Mouse (Mus musculus) lung, embryonic 14.5 days (tissue): ENCODE results near the gene Ocel1. TPM values are rescaled to one million over a fixed set of nuclear protein-coding genes. Genes with fewer than 3 reads are reported as not detected.
"Not testable (repeated sequence)": the region's sequence is repeated elsewhere in the genome, so short reads cannot be mapped to it uniquely, and the experiment has no call there.

Source experiments
- ATAC-seq: fragments of 200-750 bp; cut with Nextera tagmentation; 2 replicates; pipeline ENCODE4 v1.8.0; 2017; ENCODE audit warnings: mild to moderate bottlenecking, moderate TSS enrichment, moderate library complexity; ENCODE audit not compliant: insufficient read depth
- DNase-seq: peaks from one replicate; pipeline ENCODE4 v3.0.0-alpha.2; 2015
- H3K27ac ChIP-seq: fragments of 300-500 bp; sonication (generic); 2 replicates; pipeline ENCODE4 v1.5.1; 2014; ENCODE audit warnings: low read depth, mild to moderate bottlenecking, moderate library complexity
- H3K27me3 ChIP-seq: fragments of 300-500 bp; sonication (generic); 2 replicates; pipeline ENCODE4 v1.6.1; 2014; ENCODE audit warnings: low read length, control low read depth; ENCODE audit not compliant: insufficient read depth
- H3K36me3 ChIP-seq: fragments of 300-500 bp; sonication (generic); 2 replicates; pipeline ENCODE4 v1.6.1; 2014; ENCODE audit warnings: control low read depth; ENCODE audit not compliant: insufficient read depth
- H3K4me1 ChIP-seq: fragments of 300-500 bp; sonication (generic); 2 replicates; pipeline ENCODE4 v1.6.1; 2014; ENCODE audit warnings: antibody characterized with exemption, control low read depth; ENCODE audit not compliant: insufficient read depth
- H3K4me2 ChIP-seq: fragments of 300-500 bp; sonication (generic); 2 replicates; pipeline ENCODE4 v1.6.1; 2014; ENCODE audit warnings: mild to moderate bottlenecking
- H3K4me3 ChIP-seq: fragments of 300-500 bp; sonication (generic); 2 replicates; pipeline ENCODE4 v1.5.1; 2014; ENCODE audit warnings: low read depth, low read length
- H3K9ac ChIP-seq: fragments of 300-500 bp; sonication (generic); 2 replicates; pipeline ENCODE4 v1.6.1; 2014
- H3K9me3 ChIP-seq: fragments of 300-500 bp; sonication (generic); 2 replicates; pipeline ENCODE4 v1.6.1; 2016; ENCODE audit warnings: low read depth, low read length, control low read depth
- CTCF ChIP-seq: IDR thresholded peaks from 2 replicates; pipeline ENCODE4 v1.5.1; 2016; ENCODE audit warnings: antibody characterized with exemption, low read depth
- WGBS: fragments of 180-500 bp; shearing (Covaris S2); extraction: QIAGEN DNeasy Blood & Tissue Kit; methylation state at CpG from one replicate; pipeline ENCODE4 v1.1.7; 2014; 5-methylcytosine and 5-hydroxymethylcytosine counted together
- polyA plus RNA-seq: library from polyadenylated mRNA; unstranded; fragments of >200 nt; fragmentation: Nextera tagmentation; extraction: Ambion mirVana; gene quantifications from 2 replicates; pipeline ENCODE4 v1.2.1, GENCODE M21; 2014

Gene Ocel1
- 4.0 and 5.0 TPM in 2 replicates for polyA plus RNA-seq

GRCm38 (mm10) chr8:71371236-71371848, at the start of gene Ocel1:
Gene Ocel1, plus strand, starts transcription at chr8:71371298.
- DNase-seq (peak; percentile 99), ATAC-seq (peak; percentile 86)
- TF ChIP-seq CTCF = peak; percentile 81
- H3K36me3 ChIP-seq = peaks cover 51% of the 10 kb centered on the region
- H3K4me3 ChIP-seq = peak within 1 kb of the TSS; percentile 63
- H3K9me3 ChIP-seq = no peaks in the 10 kb centered on the region
- no peaks in the 10 kb centered on the region for H3K27me3 ChIP-seq
- peak within 1 kb of the TSS; percentile 39; the same call in 1 of the 2 replicates for H3K9ac ChIP-seq
- peaks cover 9% of the 10 kb centered on the region for H3K4me1 ChIP-seq
- H3K4me2 ChIP-seq = peak within 1 kb of the TSS; percentile 62
- H3K27ac ChIP-seq = peak within 1 kb of the TSS; percentile 60
- WGBS = 1% methylated on average over 66 of the region's 68 CpGs

DNA sequence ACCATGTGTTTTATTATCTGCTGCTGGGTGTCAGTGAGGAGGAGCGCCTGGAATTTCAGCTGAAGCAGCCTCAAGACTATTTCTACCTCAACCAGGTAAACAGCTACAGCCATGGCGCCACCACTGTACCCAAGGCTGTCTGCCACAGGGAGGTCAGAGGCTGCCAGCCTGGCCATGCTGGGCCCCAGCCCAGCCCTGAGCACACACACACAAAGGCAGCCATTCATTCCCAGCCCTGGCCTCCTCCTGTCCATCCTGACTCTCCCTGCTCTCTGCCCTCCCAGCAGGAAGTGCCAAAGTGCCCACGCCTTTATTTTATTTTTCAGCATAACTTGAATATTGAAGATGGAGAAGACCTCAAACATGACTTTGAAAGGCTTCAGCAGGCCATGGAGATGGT, 48.2 kb upstream of the Ocel1 start:
- no peak for TF ChIP-seq CTCF
- WGBS = 79% methylated on average over 3 of the region's 3 CpGs

DNA sequence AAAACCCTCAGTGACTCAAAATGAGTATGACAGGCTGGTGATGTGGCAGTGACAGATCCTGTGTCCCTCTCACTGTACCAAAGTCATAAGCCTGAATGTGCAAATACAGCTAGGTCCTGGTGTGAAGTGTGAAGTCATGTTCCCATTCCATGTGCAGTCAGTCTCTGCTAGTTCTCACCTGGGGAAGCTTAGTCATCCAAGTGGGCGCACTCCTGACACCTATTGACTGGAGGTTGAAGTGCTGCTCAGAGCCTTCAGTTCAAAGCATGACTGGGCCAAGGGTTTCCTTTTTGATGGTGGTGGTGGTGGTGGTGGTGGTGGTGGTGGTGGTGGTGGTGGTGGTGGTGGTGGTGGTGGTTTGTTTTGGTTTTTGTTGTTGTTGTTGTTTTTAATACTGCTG, 46.2 kb upstream of the Ocel1 start:
- H3K4me3 ChIP-seq = no peak overlapping the region
- peaks cover 74% of the 10 kb centered on the region for H3K36me3 ChIP-seq
- no peaks in the 10 kb centered on the region for H3K4me1 ChIP-seq
- no peak overlapping the region for H3K4me2 ChIP-seq
- WGBS = 82% methylated on average over 1 of the region's 1 CpGs
- H3K9me3 ChIP-seq = no peaks in the 10 kb centered on the region
- H3K27me3 ChIP-seq = no peaks in the 10 kb centered on the region
- H3K9ac ChIP-seq = no peak overlapping the region
- no peak overlapping the region for H3K27ac ChIP-seq
- 0 out of 2 replicates have a peak, but pooled peaks have one; percentile 41 for TF ChIP-seq CTCF
- DNase-seq (peak; percentile 23), ATAC-seq (no peak)

More for the DNA sequence above, 48.2 kb upstream of the Ocel1 start:
- H3K27me3 ChIP-seq = no peaks in the 10 kb centered on the region
- ATAC-seq (no peak), DNase-seq (no peak)
- H3K4me3 ChIP-seq = no peak overlapping the region
- H3K4me2 ChIP-seq = no peak overlapping the region
- H3K4me1 ChIP-seq = no peaks in the 10 kb centered on the region
- H3K9ac ChIP-seq = no peak overlapping the region
- no peaks in the 10 kb centered on the region for H3K9me3 ChIP-seq
- no peak overlapping the region; the same call in 1 of the 2 replicates for H3K27ac ChIP-seq
- H3K36me3 ChIP-seq = peaks cover 59% of the 10 kb centered on the region

GRCm38 (mm10) chr8:71337834-71338233, 33.3 kb upstream of the Ocel1 start:
- H3K4me3 ChIP-seq, ATAC-seq, H3K4me2 ChIP-seq, H3K27ac ChIP-seq, H3K4me1 ChIP-seq, DNase-seq, H3K9ac ChIP-seq, H3K27me3 ChIP-seq, H3K9me3 ChIP-seq: not testable (repeated sequence)
- WGBS = 94% methylated on average over 6 of the region's 6 CpGs
- peaks cover 41% of the 10 kb centered on the region for H3K36me3 ChIP-seq

GRCm38 (mm10) chr8:71340625-71341024, 30.5 kb upstream of the Ocel1 start:
- Histone ChIP-seq H3K4me1 (no peaks in the 10 kb centered on the region), H3K9ac (no peak overlapping the region), H3K4me2 (no peak overlapping the region), H3K27me3 (no peaks in the 10 kb centered on the region), H3K4me3 (no peak overlapping the region), H3K36me3 (peaks cover 50% of the 10 kb centered on the region), H3K9me3 (no peaks in the 10 kb centered on the region), H3K27ac (no peak overlapping the region)
- 75% methylated on average over 5 of the region's 5 CpGs for WGBS
- peak; percentile 57 for TF ChIP-seq CTCF
- peak; percentile 63 for DNase-seq
- ATAC-seq = no peak

GRCm38 (mm10) chr8:71346581-71346980, 24.5 kb upstream of the Ocel1 start:
- Histone ChIP-seq H3K27me3 (no peaks in the 10 kb centered on the region), H3K9ac (no peak overlapping the region), H3K4me3 (no peak overlapping the region), H3K4me1 (no peaks in the 10 kb centered on the region), H3K27ac (no peak overlapping the region), H3K36me3 (peaks cover 76% of the 10 kb centered on the region), H3K9me3 (no peaks in the 10 kb centered on the region), H3K4me2 (no peak overlapping the region)
- no peak for ATAC-seq
- TF ChIP-seq CTCF = no peak
- DNase-seq = no peak
- 72% methylated on average over 1 of the region's 1 CpGs for WGBS

GRCm38 (mm10) chr8:71351117-71351516, 20.0 kb upstream of the Ocel1 start:
- H3K4me2 ChIP-seq = no peak overlapping the region
- no peak overlapping the region for H3K4me3 ChIP-seq
- TF ChIP-seq CTCF = no peak
- no peak overlapping the region for H3K27ac ChIP-seq
- no peak overlapping the region for H3K9ac ChIP-seq
- 74% methylated on average over 3 of the region's 3 CpGs for WGBS
- peaks cover 93% of the 10 kb centered on the region for H3K36me3 ChIP-seq
- H3K27me3 ChIP-seq = no peaks in the 10 kb centered on the region
- no peaks in the 10 kb centered on the region for H3K4me1 ChIP-seq
- ATAC-seq (no peak), DNase-seq (no peak)
- no peaks in the 10 kb centered on the region for H3K9me3 ChIP-seq
